Mouse (Mus musculus) stomach, embryonic 15.5 days (tissue): Measurements from ENCODE around the gene Gm13275. TPM values are rescaled to one million over a fixed set of nuclear protein-coding genes. Genes with fewer than 3 reads are reported as not detected.
"Not testable (repeated sequence)": the region's sequence is repeated elsewhere in the genome, so short reads cannot be mapped to it uniquely, and the experiment has no call there.

ENCODE experiments used
- ATAC-seq: fragments of 200-750 bp; cut with Nextera tagmentation; 2 replicates; pipeline ENCODE4 v1.8.0; 2017; ENCODE audit warnings: low read depth, moderate number of reproducible peaks, moderate TSS enrichment; ENCODE audit not compliant: insufficient read depth, low FRiP score
- H3K27ac ChIP-seq: fragments of 300-500 bp; sonication (generic); 2 replicates; pipeline ENCODE4 v1.5.1; 2015; ENCODE audit warnings: mild to moderate bottlenecking, inconsistent platforms
- H3K27me3 ChIP-seq: fragments of 300-500 bp; sonication (generic); replicated peaks from 2 replicates; pipeline ENCODE4 v1.6.1; 2015; ENCODE audit warnings: inconsistent platforms
- H3K36me3 ChIP-seq: fragments of 300-500 bp; sonication (generic); 2 replicates; pipeline ENCODE4 v1.6.1; 2015; ENCODE audit warnings: inconsistent platforms
- H3K4me1 ChIP-seq: fragments of 300-500 bp; sonication (generic); 2 replicates; pipeline ENCODE4 v1.6.1; 2015; ENCODE audit warnings: inconsistent platforms
- H3K4me2 ChIP-seq: fragments of 300-500 bp; sonication (generic); 2 replicates; pipeline ENCODE4 v1.6.1; 2015; ENCODE audit warnings: mild to moderate bottlenecking, inconsistent platforms
- H3K4me3 ChIP-seq: fragments of 300-500 bp; sonication (generic); replicated peaks from 2 replicates; pipeline ENCODE4 v1.5.1; 2015; ENCODE audit warnings: inconsistent platforms
- H3K9ac ChIP-seq: fragments of 300-500 bp; sonication (generic); 2 replicates; pipeline ENCODE4 v1.6.1; 2015; ENCODE audit warnings: inconsistent platforms
- H3K9me3 ChIP-seq: fragments of 300-500 bp; sonication (generic); 2 replicates; pipeline ENCODE4 v1.6.1; 2016; ENCODE audit warnings: inconsistent platforms
- WGBS: fragments of 180-500 bp; shearing (Covaris S2); methylation state at CpG from one replicate; pipeline ENCODE4 v1.1.7; 2015; 5-methylcytosine and 5-hydroxymethylcytosine counted together
- polyA plus RNA-seq: library from polyadenylated mRNA; unstranded; fragments of >200 nt; fragmentation: Nextera tagmentation; extraction: Ambion mirVana; gene quantifications from 2 replicates; pipeline ENCODE4 v1.2.1, GENCODE M21; 2015

The Gm13275 gene
- polyA plus RNA-seq, 1 experiment from 2014 or later = not detected

DNA sequence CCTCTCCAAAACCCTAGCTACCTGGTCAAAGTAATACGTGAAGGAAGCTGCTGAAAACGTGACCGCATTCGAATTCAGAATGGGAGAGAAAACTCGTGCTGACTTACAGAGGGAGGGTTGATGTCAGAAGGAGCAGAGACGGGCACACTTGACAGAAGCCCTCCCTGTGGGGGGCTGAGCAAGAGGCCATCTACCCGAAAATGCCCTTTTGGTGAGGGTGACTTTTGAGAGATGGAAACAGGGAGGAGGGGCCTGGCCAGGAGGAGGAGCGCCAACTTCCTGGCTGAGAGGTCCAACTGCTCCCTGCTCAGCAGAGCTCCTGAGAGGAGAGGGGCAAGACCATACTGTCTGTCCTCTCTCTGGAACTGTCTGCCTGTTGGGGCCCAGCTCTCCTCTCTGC lies 10.9 kb downstream of the Gm13275 start, which contains the start of gene Gm13288:
Gene Gm13288, plus strand, starts transcription at position 301 of the 400 bp plus-strand sequence.
- H3K27me3 ChIP-seq, H3K4me2 ChIP-seq, ATAC-seq, H3K9ac ChIP-seq, H3K27ac ChIP-seq, H3K4me1 ChIP-seq, H3K36me3 ChIP-seq, H3K9me3 ChIP-seq: not testable (repeated sequence)
- no CpG with 5 or more reads among the region's 8 CpGs for WGBS
- H3K4me3 ChIP-seq = 0 out of 2 replicates have a peak within 1 kb of the TSS, but pooled peaks have one; percentile 23

- H3K4me1 ChIP-seq, H3K9ac ChIP-seq, H3K27ac ChIP-seq, H3K27me3 ChIP-seq, H3K9me3 ChIP-seq, ATAC-seq, H3K36me3 ChIP-seq, H3K4me2 ChIP-seq: not testable (repeated sequence)
- WGBS = 0% methylated on average over 14 of the region's 34 CpGs
- H3K4me3 ChIP-seq = 0 out of 2 replicates have a peak overlapping the region, but pooled peaks have one; percentile 23
Observed at GRCm38 (mm10) chr4:88805761-88806160, 11.5 kb downstream of the Gm13275 start.

DNA sequence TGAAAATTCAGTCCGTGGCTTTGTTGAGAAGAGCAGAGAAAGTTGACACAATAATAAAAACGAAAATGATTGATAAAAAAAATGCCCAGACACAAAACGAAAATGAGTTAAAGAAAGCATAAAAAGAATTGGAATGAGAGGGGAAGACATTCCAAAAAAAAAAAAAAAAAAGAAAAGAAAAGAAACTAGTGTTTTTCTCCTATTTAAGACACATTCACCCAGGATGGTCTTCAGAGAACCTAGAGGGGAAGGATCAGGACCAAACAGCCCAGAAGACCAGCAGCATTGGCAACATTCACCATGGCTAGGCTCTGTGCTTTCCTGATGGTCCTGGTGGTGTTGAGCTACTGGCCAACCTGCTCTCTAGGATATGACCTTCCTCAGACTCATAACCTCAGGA lies 21.6 kb downstream of the Gm13275 start, which contains the start of gene Ifna7:
Gene Ifna7, plus strand, starts transcription at position 301 of the 400 bp plus-strand sequence.
- 55% methylated on average over 3 of the region's 3 CpGs for WGBS
- ATAC-seq = no peak

GRCm38 (mm10) chr4:88819659-88820058 lies 25.4 kb downstream of the Gm13275 start, which contains the start of gene Ifna11:
TSS of gene Ifna11 (plus strand) at chr4:88819959.
- H3K27ac ChIP-seq = no peak within 1 kb of the TSS
- no peak within 1 kb of the TSS for H3K4me3 ChIP-seq
- no peak within 1 kb of the TSS for H3K4me2 ChIP-seq
- H3K36me3 ChIP-seq = no peaks in the 10 kb centered on the region
- ATAC-seq = no peak
- 85% methylated on average over 1 of the region's 1 CpGs for WGBS
- no peaks in the 10 kb centered on the region for H3K9me3 ChIP-seq
- H3K4me1 ChIP-seq = no peaks in the 10 kb centered on the region
- H3K9ac ChIP-seq = no peak within 1 kb of the TSS
- H3K27me3 ChIP-seq = no peaks in the 10 kb centered on the region

More for the DNA sequence above, 21.6 kb downstream of the Gm13275 start, which contains the start of gene Ifna7:
- no peak within 1 kb of the TSS for H3K27ac ChIP-seq
- H3K4me3 ChIP-seq = no peak within 1 kb of the TSS
- no peaks in the 10 kb centered on the region for H3K36me3 ChIP-seq
- no peak within 1 kb of the TSS for H3K9ac ChIP-seq
- no peaks in the 10 kb centered on the region for H3K27me3 ChIP-seq
- H3K4me1 ChIP-seq = no peaks in the 10 kb centered on the region
- H3K9me3 ChIP-seq = no peaks in the 10 kb centered on the region
- no peak within 1 kb of the TSS for H3K4me2 ChIP-seq

DNA sequence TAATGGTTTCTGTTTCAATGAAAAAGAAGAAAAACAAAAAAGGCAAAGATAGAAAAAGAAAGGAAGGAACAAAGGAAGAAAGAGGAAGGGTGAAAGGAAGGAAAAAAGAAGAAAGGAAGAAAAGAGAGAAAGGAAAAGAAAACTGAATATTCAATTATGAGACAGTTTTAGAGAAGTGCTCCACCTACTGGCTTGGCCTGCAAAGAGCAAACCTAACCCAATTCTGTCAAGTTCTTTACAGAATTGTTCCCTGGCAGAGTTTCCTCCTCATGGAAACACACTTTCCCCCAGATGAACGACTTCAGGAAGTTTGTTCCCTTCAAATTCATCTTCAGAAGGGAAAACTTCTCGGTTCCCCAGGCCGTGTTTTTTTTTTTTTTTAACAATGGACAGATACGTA lies 28.7 kb downstream of the Gm13275 start:
- H3K9me3 ChIP-seq = no peaks in the 10 kb centered on the region
- H3K36me3 ChIP-seq = no peaks in the 10 kb centered on the region
- ATAC-seq = no peak
- H3K4me1 ChIP-seq = no peaks in the 10 kb centered on the region
- no peak overlapping the region for H3K4me3 ChIP-seq
- no peak overlapping the region for H3K9ac ChIP-seq
- no peak overlapping the region for H3K27ac ChIP-seq
- no peak overlapping the region for H3K4me2 ChIP-seq
- H3K27me3 ChIP-seq = no peaks in the 10 kb centered on the region
- WGBS = 22% methylated on average over 4 of the region's 4 CpGs

DNA sequence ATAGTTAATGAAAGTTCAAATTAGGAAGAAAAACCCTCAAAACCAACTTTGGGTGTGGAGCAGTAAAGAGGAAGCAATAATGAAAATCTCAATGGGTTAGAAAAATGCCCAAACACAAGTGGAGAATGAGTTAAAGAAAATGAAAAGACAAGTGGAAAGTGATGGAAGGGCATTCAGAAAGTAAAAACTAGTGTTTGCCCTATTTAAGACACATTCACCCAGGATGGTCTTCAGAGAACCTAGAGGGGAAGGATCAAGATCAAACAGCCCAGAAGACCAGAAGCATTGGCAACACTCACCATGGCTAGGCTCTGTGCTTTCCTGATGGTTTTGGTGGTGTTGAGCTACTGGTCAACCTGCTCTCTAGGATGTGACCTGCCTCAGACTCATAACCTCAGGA lies 32.8 kb downstream of the Gm13275 start, which contains the start of gene Ifna6:
Gene Ifna6, plus strand, starts transcription at position 301 of the 400 bp plus-strand sequence.
- H3K4me3 ChIP-seq, H3K27ac ChIP-seq, ATAC-seq, H3K9ac ChIP-seq, H3K9me3 ChIP-seq, H3K27me3 ChIP-seq, H3K4me1 ChIP-seq, H3K36me3 ChIP-seq, H3K4me2 ChIP-seq: not testable (repeated sequence)

GRCm38 (mm10) chr4:88830523-88830922 lies 36.2 kb downstream of the Gm13275 start:
- no peaks in the 10 kb centered on the region for H3K27me3 ChIP-seq
- no peaks in the 10 kb centered on the region for H3K36me3 ChIP-seq
- WGBS = 38% methylated on average over 4 of the region's 4 CpGs
- no peaks in the 10 kb centered on the region for H3K9me3 ChIP-seq
- H3K4me3 ChIP-seq = no peak overlapping the region
- no peak overlapping the region for H3K4me2 ChIP-seq
- H3K4me1 ChIP-seq = no peaks in the 10 kb centered on the region
- no peak overlapping the region for H3K27ac ChIP-seq
- H3K9ac ChIP-seq = no peak overlapping the region
- ATAC-seq = no peak

GRCm38 (mm10) chr4:88835225-88835624 lies 40.9 kb downstream of the Gm13275 start, which contains the start of gene Ifna5:
TSS of gene Ifna5 (plus strand) at chr4:88835525.
- H3K36me3 ChIP-seq, H3K9ac ChIP-seq, H3K4me1 ChIP-seq, ATAC-seq, H3K27me3 ChIP-seq, H3K4me2 ChIP-seq, H3K9me3 ChIP-seq, H3K4me3 ChIP-seq, H3K27ac ChIP-seq: not testable (repeated sequence)
- 88% methylated on average over 1 of the region's 1 CpGs for WGBS

GRCm38 (mm10) chr4:88838828-88839227 lies 44.5 kb downstream of the Gm13275 start:
- Histone ChIP-seq H3K4me3 (no peak overlapping the region), H3K36me3 (no peaks in the 10 kb centered on the region), H3K9me3 (no peaks in the 10 kb centered on the region), H3K4me1 (no peaks in the 10 kb centered on the region), H3K9ac (no peak overlapping the region), H3K4me2 (no peak overlapping the region), H3K27me3 (no peaks in the 10 kb centered on the region), H3K27ac (no peak overlapping the region)
- WGBS = 45% methylated on average over 3 of the region's 3 CpGs
- ATAC-seq = no peak

DNA sequence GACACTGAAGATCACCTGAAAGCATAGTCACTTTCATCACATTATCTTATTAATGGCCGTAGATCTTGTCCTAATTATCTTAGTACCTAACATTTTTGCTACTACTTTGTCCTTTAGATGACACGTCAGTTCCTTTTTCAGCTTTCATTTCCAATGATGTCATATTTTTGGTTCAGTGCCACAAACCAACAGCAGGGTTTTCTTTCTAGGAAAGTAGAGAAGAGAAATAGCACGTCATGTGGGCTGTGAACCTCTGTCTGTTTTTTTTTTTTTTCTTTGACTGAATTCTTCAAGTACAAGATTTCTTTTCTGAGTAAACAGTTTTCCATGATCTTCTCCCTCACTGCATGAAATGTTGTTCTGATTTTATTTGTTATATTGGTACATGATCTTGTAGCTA lies 45.8 kb downstream of the Gm13275 start:
- H3K4me1 ChIP-seq = no peaks in the 10 kb centered on the region
- 62% methylated on average over 3 of the region's 3 CpGs for WGBS
- H3K36me3 ChIP-seq = no peaks in the 10 kb centered on the region
- H3K4me3 ChIP-seq = no peak overlapping the region
- H3K4me2 ChIP-seq = no peak overlapping the region
- H3K9me3 ChIP-seq = no peaks in the 10 kb centered on the region
- no peaks in the 10 kb centered on the region for H3K27me3 ChIP-seq
- no peak overlapping the region for H3K27ac ChIP-seq
- ATAC-seq = no peak
- H3K9ac ChIP-seq = no peak overlapping the region

DNA sequence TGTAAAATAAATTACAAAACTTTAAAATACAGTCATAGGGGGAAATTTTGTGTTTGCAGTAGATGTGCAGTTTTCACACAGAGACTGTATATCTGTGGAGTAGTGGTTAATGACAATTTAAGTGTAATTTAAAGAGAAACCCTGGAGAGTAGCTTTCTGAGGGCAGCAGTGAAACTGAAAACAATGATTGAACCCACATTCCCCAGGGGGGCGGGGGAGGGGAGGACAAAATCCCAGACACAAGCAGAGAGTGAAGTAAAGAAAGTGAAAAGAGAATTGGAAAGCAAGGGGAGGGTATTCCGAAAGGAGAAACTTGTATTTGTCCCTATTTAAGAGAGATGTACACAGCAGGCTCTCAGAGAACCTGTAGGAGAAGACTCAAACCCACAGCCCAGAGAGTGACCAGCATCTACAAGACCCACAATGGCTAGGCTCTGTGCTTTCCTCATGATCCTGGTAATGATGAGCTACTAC lies 47.2 kb downstream of the Gm13275 start, which contains the start of gene Ifna4:
Gene Ifna4, plus strand, starts transcription at position 424 of the 474 bp plus-strand sequence.
- Histone ChIP-seq H3K36me3 (no peaks in the 10 kb centered on the region), H3K4me2 (no peak within 1 kb of the TSS), H3K4me1 (no peaks in the 10 kb centered on the region), H3K4me3 (no peak within 1 kb of the TSS), H3K9me3 (no peaks in the 10 kb centered on the region), H3K27ac (no peak within 1 kb of the TSS), H3K27me3 (no peaks in the 10 kb centered on the region), H3K9ac (no peak within 1 kb of the TSS)
- no peak for ATAC-seq
- 47% methylated on average over 2 of the region's 2 CpGs for WGBS
